Mouse (Mus musculus) neural tube, embryonic 10.5 days (tissue): ENCODE results near the gene Kif26a.
A peak's percentile ranks its signal among the peaks of the same experiment; 100 is the strongest.

Experiments used
- DNase-seq: peaks from one replicate; pipeline ENCODE4 v3.0.0-alpha.2; 2017; ENCODE audit warnings: low spot score; ENCODE audit errors: extremely low spot score

The Kif26a gene

GRCm38 (mm10) chr12:112215545-112215944, 69.5 kb downstream of the Kif26a start:
- no peak for DNase-seq

DNA sequence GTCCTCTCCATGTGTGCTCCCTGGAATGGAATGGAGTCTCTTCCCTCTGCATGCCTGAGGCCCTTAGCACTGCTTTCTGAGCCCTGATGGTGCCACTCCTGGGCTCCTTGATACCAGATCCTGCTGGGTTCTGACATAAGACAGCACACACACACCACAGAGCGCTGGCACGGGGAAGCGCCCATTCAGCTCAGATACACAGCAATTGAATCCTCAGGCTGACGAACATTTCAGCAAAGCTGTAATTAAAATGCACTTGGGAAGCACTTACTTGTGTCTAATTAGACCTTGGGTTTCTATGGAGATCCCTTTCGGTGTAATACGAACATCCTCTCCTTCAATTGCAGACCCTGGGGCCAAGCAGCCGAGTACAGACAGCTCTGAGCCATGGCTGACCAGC, 71.0 kb downstream of the Kif26a start:
- no peak for DNase-seq

DNA sequence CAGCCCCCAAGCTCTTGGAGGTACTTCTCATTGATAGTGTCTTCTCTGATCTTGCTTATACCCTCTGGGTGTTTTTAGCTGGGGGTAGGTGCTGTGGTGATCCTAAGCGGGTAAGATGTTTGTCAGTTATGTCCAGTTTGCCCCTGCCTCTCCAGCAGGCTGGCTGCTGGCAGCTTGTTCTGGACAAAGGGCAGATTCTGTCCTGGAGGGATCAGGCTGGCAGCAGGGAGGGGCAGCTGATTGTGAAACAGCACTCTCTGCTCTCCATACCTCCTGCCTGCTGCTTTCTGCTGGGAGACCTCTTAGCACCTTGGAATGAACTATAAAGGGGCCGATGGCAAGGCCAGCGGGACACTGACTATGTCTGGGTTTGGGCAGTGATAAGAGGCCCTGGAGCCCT, 71.7 kb downstream of the Kif26a start:
- no peak for DNase-seq

GRCm38 (mm10) chr12:112221290-112221689, 75.3 kb downstream of the Kif26a start:
- no peak for DNase-seq

GRCm38 (mm10) chr12:112221754-112222439, 75.9 kb downstream of the Kif26a start:
- peak; percentile 62 for DNase-seq

- DNase-seq = no peak
These were observed 77.8 kb downstream of the Kif26a start for GRCm38 (mm10) chr12:112223721-112224337.

DNA sequence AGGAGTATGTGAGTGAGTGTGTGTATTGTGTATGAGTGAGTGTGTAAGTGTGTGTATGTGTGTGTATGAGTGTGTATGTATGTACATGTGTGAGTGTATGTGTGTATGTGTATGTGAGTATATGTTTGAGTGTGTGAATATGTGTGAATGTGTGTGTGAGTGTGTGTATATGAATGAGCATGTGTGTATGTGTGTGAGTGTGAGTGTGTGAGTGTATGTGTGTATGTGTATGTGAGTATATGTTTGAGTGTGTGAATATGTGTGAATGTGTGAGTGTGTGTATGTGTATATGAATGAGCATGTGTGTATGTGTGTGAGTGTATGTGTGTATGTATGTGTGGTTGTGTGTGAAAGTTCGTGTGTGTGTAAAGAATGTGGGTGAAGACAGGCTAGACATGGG, 80.2 kb downstream of the Kif26a start:
- no peak for DNase-seq

DNA sequence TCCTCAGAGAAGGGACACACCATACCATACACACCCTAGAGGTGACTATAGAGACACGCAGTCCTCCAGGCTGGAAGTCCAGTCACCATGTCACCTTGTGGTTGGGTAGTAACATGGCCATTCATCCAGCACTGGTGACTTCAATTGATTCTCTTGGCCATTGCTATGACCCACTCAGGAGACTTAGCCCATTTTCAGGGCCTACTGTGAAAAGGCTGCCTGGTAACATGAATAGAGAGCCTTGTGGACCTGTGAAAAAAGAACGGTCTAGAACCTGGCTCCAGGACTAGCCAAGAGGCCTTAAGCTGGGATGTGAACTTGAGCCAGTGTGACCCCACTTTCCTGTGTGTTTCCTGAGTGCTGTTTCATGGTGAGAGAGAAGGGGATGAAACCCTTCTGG, 80.6 kb downstream of the Kif26a start:
- no peak for DNase-seq

- no peak for DNase-seq
These were observed 83.1 kb downstream of the Kif26a start for GRCm38 (mm10) chr12:112229084-112229483.

DNA sequence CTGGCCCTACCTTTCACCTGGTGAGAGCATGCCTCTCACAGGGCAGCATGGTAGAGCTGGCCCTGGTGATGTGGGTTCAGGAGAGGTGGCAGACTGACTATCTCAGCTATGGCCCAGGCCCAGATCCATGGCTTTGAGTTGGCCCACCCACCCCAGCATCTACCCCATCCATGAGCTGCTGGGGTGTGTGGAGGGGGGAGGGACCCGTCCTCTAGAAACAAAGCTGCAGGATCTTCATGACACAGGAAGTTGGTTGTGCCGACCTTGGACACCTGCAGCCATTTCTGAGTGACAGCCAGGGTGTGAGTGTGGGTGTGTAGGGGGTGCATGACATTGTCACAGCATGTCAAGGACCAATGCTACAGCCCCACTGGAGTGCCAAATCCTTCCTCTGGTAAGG, 84.2 kb downstream of the Kif26a start:
- no peak for DNase-seq
